Mouse (Mus musculus): ENCODE results near the gene Pnkp. TPM values are rescaled to one million over a fixed set of nuclear protein-coding genes. Genes with fewer than 3 reads are reported as not detected.

Gene Pnkp
- 30.5 and 32.8 TPM in 2 replicates for polyA plus RNA-seq (2015; fragmentation: Nextera tagmentation; extraction: Ambion mirVana)

- peak; percentile 70 for ATAC-seq (replicated peaks)
- Histone ChIP-seq H3K36me3 (replicated peaks) (peaks cover 9% of the 10 kb centered on the region), H3K4me1 (peaks cover 57% of the 10 kb centered on the region), H3K4me2 (peak within 1 kb of the TSS; percentile 94), H3K9me3 (no peaks in the 10 kb centered on the region), H3K27me3 (replicated peaks) (no peaks in the 10 kb centered on the region), H3K27ac (peak within 1 kb of the TSS; percentile 93), H3K4me3 (peak within 1 kb of the TSS; percentile 75), H3K9ac (peak within 1 kb of the TSS; percentile 96)
- under 1% methylated on average over 32 of the region's 32 CpGs for WGBS
Measured at GRCm38 (mm10) chr7:44857042-44857552, at the start of gene Pnkp. Pnkp (plus strand) TSS chr7:44857139.

DNA sequence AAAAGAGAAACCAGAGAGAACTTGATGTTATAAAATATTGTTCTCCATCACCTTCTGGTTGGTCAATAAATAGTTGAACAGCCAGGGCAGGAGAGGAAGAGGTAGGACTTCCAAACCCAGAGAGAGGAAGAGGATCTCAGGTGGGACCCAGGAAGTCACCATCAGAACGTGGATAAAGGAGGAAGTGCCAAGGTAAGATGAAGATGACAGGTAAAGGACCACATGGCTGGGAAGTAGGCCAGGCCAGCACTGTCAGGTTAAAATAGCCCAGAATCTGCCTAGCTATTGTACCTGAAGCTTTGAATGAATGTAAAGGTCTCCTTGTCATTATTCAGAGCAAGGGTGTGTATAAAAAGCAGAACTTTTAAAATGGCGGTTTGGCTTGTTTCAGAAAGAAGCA, 48.0 kb upstream of the Pnkp start:
- no peak overlapping the region for H3K27ac ChIP-seq
- no peak for ATAC-seq (replicated peaks)
- no peaks in the 10 kb centered on the region for H3K4me1 ChIP-seq
- 83% methylated on average over 2 of the region's 2 CpGs for WGBS
- no peaks in the 10 kb centered on the region for H3K9me3 ChIP-seq
- no peaks in the 10 kb centered on the region for H3K27me3 ChIP-seq (replicated peaks)
- H3K9ac ChIP-seq = no peak overlapping the region
- no peak overlapping the region for H3K4me2 ChIP-seq
- no peak overlapping the region for H3K4me3 ChIP-seq
- H3K36me3 ChIP-seq (replicated peaks) = no peaks in the 10 kb centered on the region

DNA sequence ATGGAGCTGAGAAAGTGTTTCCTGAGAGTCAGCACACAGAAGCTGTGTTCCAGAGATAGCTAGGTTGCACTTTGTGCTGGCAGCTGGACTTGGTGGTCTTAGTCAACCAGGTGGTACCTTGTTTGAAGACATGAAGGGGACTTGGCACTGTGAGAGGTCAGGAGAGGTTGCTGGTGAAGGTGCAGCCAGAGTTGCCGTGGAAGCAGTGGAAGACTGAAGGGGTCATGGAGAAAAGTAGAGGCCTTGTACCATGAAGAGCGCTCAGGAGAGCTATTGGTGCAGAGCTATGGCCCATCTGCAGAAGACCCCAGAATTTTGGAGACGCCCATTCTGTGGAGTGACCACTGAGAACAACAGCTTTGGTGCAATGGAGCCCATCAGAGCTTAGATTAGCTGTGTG, 47.5 kb upstream of the Pnkp start:
- no peak overlapping the region for H3K4me2 ChIP-seq

GRCm38 (mm10) chr7:44810365-44810764, 46.6 kb upstream of the Pnkp start:
- no peak overlapping the region for H3K4me3 ChIP-seq
- H3K36me3 ChIP-seq (replicated peaks) = no peaks in the 10 kb centered on the region
- ATAC-seq (replicated peaks) = no peak
- H3K9ac ChIP-seq = no peak overlapping the region
- H3K9me3 ChIP-seq = no peaks in the 10 kb centered on the region
- no peak overlapping the region for H3K4me2 ChIP-seq
- no peaks in the 10 kb centered on the region for H3K27me3 ChIP-seq (replicated peaks)
- 85% methylated on average over 4 of the region's 4 CpGs for WGBS
- H3K27ac ChIP-seq = no peak overlapping the region
- peaks cover 8% of the 10 kb centered on the region for H3K4me1 ChIP-seq

More for the DNA sequence above, 47.5 kb upstream of the Pnkp start:
- Histone ChIP-seq H3K9ac (no peak overlapping the region), H3K4me3 (no peak overlapping the region), H3K4me1 (no peaks in the 10 kb centered on the region; the same call in 1 of the 2 replicates), H3K27ac (no peak overlapping the region), H3K27me3 (replicated peaks) (no peaks in the 10 kb centered on the region), H3K36me3 (replicated peaks) (no peaks in the 10 kb centered on the region), H3K9me3 (no peaks in the 10 kb centered on the region)
- no peak for ATAC-seq (replicated peaks)
- 85% methylated on average over 3 of the region's 3 CpGs for WGBS

- no peak for ATAC-seq (replicated peaks)
- Histone ChIP-seq H3K27me3 (replicated peaks) (no peaks in the 10 kb centered on the region), H3K27ac (no peak overlapping the region), H3K9ac (no peak overlapping the region), H3K4me3 (no peak overlapping the region), H3K36me3 (replicated peaks) (no peaks in the 10 kb centered on the region), H3K9me3 (no peaks in the 10 kb centered on the region), H3K4me1 (peaks cover 10% of the 10 kb centered on the region), H3K4me2 (no peak overlapping the region)
- 91% methylated on average over 7 of the region's 7 CpGs for WGBS
Measured at GRCm38 (mm10) chr7:44810819-44811557, 46.0 kb upstream of the Pnkp start.

DNA sequence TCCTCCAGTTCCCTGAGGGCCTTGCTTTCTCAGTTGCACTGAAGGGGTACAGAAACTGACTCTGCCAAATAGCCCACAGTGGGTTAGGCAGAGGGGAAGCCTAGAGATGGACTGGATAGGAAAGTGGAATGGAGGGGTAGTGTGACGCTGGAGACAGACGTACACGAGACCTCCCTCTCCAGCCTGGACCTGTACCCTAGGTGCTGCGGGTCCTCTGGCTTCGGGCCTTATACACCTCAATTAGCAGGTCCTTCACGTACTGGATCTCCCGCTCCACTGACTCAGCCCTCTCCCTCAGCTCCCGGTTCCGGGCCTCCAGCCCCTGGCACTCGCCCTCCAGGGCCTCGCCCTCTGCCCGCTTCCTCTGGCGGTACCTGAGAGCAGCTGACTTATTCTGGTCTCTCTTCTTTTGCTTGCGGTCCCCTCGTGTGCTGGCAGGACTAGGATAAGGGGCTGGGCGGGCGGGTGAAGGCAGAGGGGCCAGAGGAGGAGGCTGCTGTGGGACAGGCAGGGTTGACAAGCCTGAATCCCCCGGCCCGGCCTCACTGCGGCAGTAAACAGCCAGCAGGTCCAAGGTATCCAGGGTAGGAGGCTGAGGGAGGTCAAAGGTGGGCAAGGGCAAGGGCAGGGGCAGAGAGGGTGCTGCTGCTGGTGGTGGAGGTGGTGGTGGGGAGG, 44.2 kb upstream of the Pnkp start:
- WGBS = 92% methylated on average over 20 of the region's 20 CpGs
- ATAC-seq (replicated peaks) = no peak
- Histone ChIP-seq H3K36me3 (replicated peaks) (no peaks in the 10 kb centered on the region), H3K9ac (no peak overlapping the region), H3K4me2 (no peak overlapping the region), H3K9me3 (no peaks in the 10 kb centered on the region), H3K27me3 (replicated peaks) (no peaks in the 10 kb centered on the region), H3K27ac (no peak overlapping the region), H3K4me3 (no peak overlapping the region), H3K4me1 (peaks cover 21% of the 10 kb centered on the region)

- Histone ChIP-seq H3K36me3 (replicated peaks) (no peaks in the 10 kb centered on the region), H3K27me3 (replicated peaks) (no peaks in the 10 kb centered on the region), H3K9ac (no peak overlapping the region), H3K4me3 (no peak overlapping the region), H3K4me2 (no peak overlapping the region), H3K4me1 (peaks cover 33% of the 10 kb centered on the region), H3K9me3 (no peaks in the 10 kb centered on the region), H3K27ac (no peak overlapping the region)
- 93% methylated on average over 3 of the region's 3 CpGs for WGBS
- ATAC-seq (replicated peaks) = no peak
Measured at GRCm38 (mm10) chr7:44813985-44814384, 43.0 kb upstream of the Pnkp start.

DNA sequence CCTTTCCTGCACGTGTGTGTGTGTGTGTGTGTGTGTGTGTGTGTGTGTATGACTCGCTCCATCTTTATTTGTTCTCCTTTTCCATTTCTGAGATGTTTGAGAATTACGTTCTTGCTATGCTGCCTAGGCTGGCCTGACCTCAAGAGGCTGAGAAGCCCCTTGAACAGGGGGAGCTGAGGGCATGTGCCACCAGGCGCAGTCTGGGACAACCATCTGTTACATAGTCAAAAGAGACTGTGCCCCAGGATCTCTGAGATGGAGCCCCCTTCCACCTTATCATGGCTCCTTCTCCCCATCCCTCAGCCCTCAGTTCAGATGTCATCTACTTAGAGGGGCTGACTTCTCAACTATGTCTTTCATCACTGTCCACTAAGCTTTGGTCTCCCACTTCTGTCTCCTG, 42.5 kb upstream of the Pnkp start:
- Histone ChIP-seq H3K9me3 (no peaks in the 10 kb centered on the region), H3K36me3 (replicated peaks) (no peaks in the 10 kb centered on the region), H3K4me1 (peaks cover 37% of the 10 kb centered on the region), H3K4me2 (no peak overlapping the region), H3K27ac (no peak overlapping the region), H3K4me3 (no peak overlapping the region), H3K27me3 (replicated peaks) (no peaks in the 10 kb centered on the region), H3K9ac (no peak overlapping the region)
- ATAC-seq (replicated peaks) = no peak
- WGBS = 90% methylated on average over 4 of the region's 4 CpGs

- H3K9ac ChIP-seq = peak overlapping the region; percentile 5; the same call in 1 of the 2 replicates
- peak; percentile 9 for ATAC-seq (replicated peaks)
- 22% methylated on average over 14 of the region's 14 CpGs for WGBS
Measured at GRCm38 (mm10) chr7:44814952-44815553, 41.9 kb upstream of the Pnkp start.

GRCm38 (mm10) chr7:44815721-44816469, 41.0 kb upstream of the Pnkp start, which contains the start of the genes Nup62 and Il4i1:
Nup62 (plus strand) TSS chr7:44816088.
Il4i1 (plus strand) TSS chr7:44816387.
- Histone ChIP-seq H3K4me1 (peaks cover 46% of the 10 kb centered on the region), H3K4me3 (peak within 1 kb of the TSS; percentile 68), H3K4me2 (peak within 1 kb of the TSS; percentile 63), H3K9ac (peak within 1 kb of the TSS; percentile 71), H3K27me3 (replicated peaks) (no peaks in the 10 kb centered on the region), H3K27ac (peak within 1 kb of the TSS; percentile 90), H3K36me3 (replicated peaks) (no peaks in the 10 kb centered on the region), H3K9me3 (no peaks in the 10 kb centered on the region)
- peak; percentile 94 for ATAC-seq (replicated peaks)
- under 1% methylated on average over 62 of the region's 62 CpGs for WGBS

More at GRCm38 (mm10) chr7:44814952-44815553, 41.9 kb upstream of the Pnkp start:
- no peaks in the 10 kb centered on the region for H3K9me3 ChIP-seq
- peak overlapping the region; percentile 63 for H3K4me2 ChIP-seq
- no peaks in the 10 kb centered on the region for H3K36me3 ChIP-seq (replicated peaks)
- H3K4me1 ChIP-seq = peaks cover 43% of the 10 kb centered on the region
- peak overlapping the region; percentile 90 for H3K27ac ChIP-seq
- H3K27me3 ChIP-seq (replicated peaks) = no peaks in the 10 kb centered on the region
- peak overlapping the region; percentile 68 for H3K4me3 ChIP-seq

GRCm38 (mm10) chr7:44816470-44817021, 40.4 kb upstream of the Pnkp start, which contains the start of gene Atf5:
Atf5 (minus strand) TSS chr7:44816658.
- H3K4me2 ChIP-seq = peak within 1 kb of the TSS; percentile 63

More at GRCm38 (mm10) chr7:44816470-44817021, 40.4 kb upstream of the Pnkp start, which contains the start of gene Atf5:
- Histone ChIP-seq H3K4me3 (peak within 1 kb of the TSS; percentile 68), H3K27ac (peak within 1 kb of the TSS; percentile 90), H3K9ac (peak within 1 kb of the TSS; percentile 71), H3K9me3 (no peaks in the 10 kb centered on the region), H3K4me1 (peaks cover 46% of the 10 kb centered on the region), H3K27me3 (replicated peaks) (no peaks in the 10 kb centered on the region), H3K36me3 (replicated peaks) (no peaks in the 10 kb centered on the region)
- WGBS = under 1% methylated on average over 55 of the region's 57 CpGs
- ATAC-seq (replicated peaks) = no peak; the same call in 1 of the 2 replicates
